Mouse (Mus musculus): ENCODE data around the gene Scgb1c1. TPM values are rescaled to one million over a fixed set of nuclear protein-coding genes. Genes with fewer than 3 reads are reported as not detected.
"Not testable (repeated sequence)": the region's sequence is repeated elsewhere in the genome, so short reads cannot be mapped to it uniquely, and the experiment has no call there.

Scgb1c1 gene
- polyA plus RNA-seq, 1 experiment from 2014 or later: not detected

DNA sequence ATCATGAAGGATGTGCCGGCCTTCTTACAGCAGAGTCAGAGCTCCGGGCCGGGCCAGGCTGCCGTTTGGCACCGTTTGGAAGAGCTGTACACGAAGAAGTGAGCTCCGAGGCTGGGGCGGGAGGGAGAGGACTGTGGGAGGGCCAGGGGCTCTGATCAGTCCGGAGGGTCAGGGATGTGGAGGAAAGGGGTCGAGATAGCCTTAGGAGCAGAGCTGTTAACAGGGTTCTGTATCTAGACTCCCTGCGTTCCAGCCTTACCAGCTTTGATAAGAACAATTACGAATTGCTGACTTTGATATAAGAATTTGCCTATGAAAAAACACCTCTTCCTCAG, 37.1 kb downstream of the Scgb1c1 start:
- H3K9ac ChIP-seq (ENCODE audit: low read length): peak overlapping the region; percentile 80
- 0 out of 2 replicates have a peak, but pooled peaks have one; percentile 8 for ATAC-seq (ENCODE audit: insufficient number of reproducible peaks, insufficient read depth, low FRiP score, low read depth)
- no peaks in the 10 kb centered on the region for H3K9me3 ChIP-seq (ENCODE audit: control insufficient read depth, low read length)
- WGBS: 0% methylated on average over 12 of the region's 12 CpGs
- peak overlapping the region; percentile 74 for H3K4me2 ChIP-seq (ENCODE audit: low read length)
- H3K4me3 ChIP-seq (ENCODE audit: control insufficient read depth in 1 of 2, insufficient read depth in 1 of 2, low read depth in 1 of 2, low read length in 2 of 2): peak overlapping the region; percentile 76 to 96
- no peaks in the 10 kb centered on the region for H3K27me3 ChIP-seq (ENCODE audit: control insufficient read depth, insufficient read depth, low read length)
- peak overlapping the region in 1 of 2 experiments; percentile 86; a peak in 2 of 4 replicates for H3K27ac ChIP-seq (replicated peaks in 1 of 2; ENCODE audit: control insufficient read depth in 1 of 2, insufficient read depth in 1 of 2, low read depth in 2 of 2, low read length in 2 of 2)
- peaks cover 45% of the 10 kb centered on the region for H3K36me3 ChIP-seq (ENCODE audit: control insufficient read depth, insufficient read depth, low read length)
- H3K4me1 ChIP-seq (ENCODE audit: control insufficient read depth in 2 of 2, insufficient read depth in 2 of 2, low read length in 2 of 2): peaks cover 3 to 9% of the 10 kb centered on the region in 2 experiments; a peak in 2 of 4 replicates

GRCm38 (mm10) chr7:140890636-140891035, 45.3 kb downstream of the Scgb1c1 start:
- not testable (repeated sequence) for H3K27ac ChIP-seq (replicated peaks in 1 of 2; ENCODE audit: control insufficient read depth in 1 of 2, insufficient read depth in 1 of 2, low read depth in 2 of 2, low read length in 2 of 2); H3K4me1 ChIP-seq (ENCODE audit: control insufficient read depth in 2 of 2, insufficient read depth in 2 of 2, low read length in 2 of 2); H3K9ac ChIP-seq (ENCODE audit: low read length); H3K9me3 ChIP-seq (ENCODE audit: control insufficient read depth, low read length); H3K4me2 ChIP-seq (ENCODE audit: low read length); H3K4me3 ChIP-seq (ENCODE audit: control insufficient read depth in 1 of 2, insufficient read depth in 1 of 2, low read depth in 1 of 2, low read length in 2 of 2); ATAC-seq (ENCODE audit: insufficient number of reproducible peaks, insufficient read depth, low FRiP score, low read depth); H3K27me3 ChIP-seq (ENCODE audit: control insufficient read depth, insufficient read depth, low read length)
- H3K36me3 ChIP-seq (ENCODE audit: control insufficient read depth, insufficient read depth, low read length): peaks cover 85% of the 10 kb centered on the region
- WGBS: 95% methylated on average over 16 of the region's 16 CpGs

- ATAC-seq (ENCODE audit: insufficient number of reproducible peaks, insufficient read depth, low FRiP score, low read depth): no peak
- no peak overlapping the region for H3K27ac ChIP-seq (replicated peaks in 1 of 2; ENCODE audit: control insufficient read depth in 1 of 2, insufficient read depth in 1 of 2, low read depth in 2 of 2, low read length in 2 of 2)
- no peak overlapping the region for H3K4me2 ChIP-seq (ENCODE audit: low read length)
- 85% methylated on average over 7 of the region's 7 CpGs for WGBS
- no peak overlapping the region for H3K9ac ChIP-seq (ENCODE audit: low read length)
- H3K4me1 ChIP-seq (ENCODE audit: control insufficient read depth in 2 of 2, insufficient read depth in 2 of 2, low read length in 2 of 2): no peaks in the 10 kb centered on the region
- H3K4me3 ChIP-seq (ENCODE audit: control insufficient read depth in 1 of 2, insufficient read depth in 1 of 2, low read depth in 1 of 2, low read length in 2 of 2): no peak overlapping the region
- no peaks in the 10 kb centered on the region for H3K27me3 ChIP-seq (ENCODE audit: control insufficient read depth, insufficient read depth, low read length)
- H3K9me3 ChIP-seq (ENCODE audit: control insufficient read depth, low read length): no peaks in the 10 kb centered on the region
- peaks cover 84% of the 10 kb centered on the region for H3K36me3 ChIP-seq (ENCODE audit: control insufficient read depth, insufficient read depth, low read length)
These were observed 48.7 kb downstream of the Scgb1c1 start for GRCm38 (mm10) chr7:140894031-140894430.

GRCm38 (mm10) chr7:140894611-140895010, 49.3 kb downstream of the Scgb1c1 start:
- Histone ChIP-seq H3K27me3 (ENCODE audit: control insufficient read depth, insufficient read depth, low read length) (no peaks in the 10 kb centered on the region), H3K27ac (replicated peaks in 1 of 2; ENCODE audit: control insufficient read depth in 1 of 2, insufficient read depth in 1 of 2, low read depth in 2 of 2, low read length in 2 of 2) (no peak overlapping the region), H3K9me3 (ENCODE audit: control insufficient read depth, low read length) (no peaks in the 10 kb centered on the region), H3K9ac (ENCODE audit: low read length) (no peak overlapping the region), H3K4me1 (ENCODE audit: control insufficient read depth in 2 of 2, insufficient read depth in 2 of 2, low read length in 2 of 2) (no peaks in the 10 kb centered on the region), H3K4me3 (ENCODE audit: control insufficient read depth in 1 of 2, insufficient read depth in 1 of 2, low read depth in 1 of 2, low read length in 2 of 2) (no peak overlapping the region), H3K36me3 (ENCODE audit: control insufficient read depth, insufficient read depth, low read length) (peaks cover 84% of the 10 kb centered on the region), H3K4me2 (ENCODE audit: low read length) (no peak overlapping the region)
- 94% methylated on average over 3 of the region's 3 CpGs for WGBS
- no peak for ATAC-seq (ENCODE audit: insufficient number of reproducible peaks, insufficient read depth, low FRiP score, low read depth)

Other genes starting within 250 kb of the Scgb1c1 start
- gene Olfr46, start 244.3 kb upstream of the Scgb1c1 start, polyA plus RNA-seq (2014; fragmentation: Nextera tagmentation; extraction: Ambion mirVana): not detected in 2 replicates
- gene Olfr61, start 216.6 kb upstream of the Scgb1c1 start, polyA plus RNA-seq (2014; fragmentation: Nextera tagmentation; extraction: Ambion mirVana): not detected in 2 replicates
- not detected in 2 replicates for gene Olfr53, start 199.1 kb upstream of the Scgb1c1 start, polyA plus RNA-seq (2014; fragmentation: Nextera tagmentation; extraction: Ambion mirVana)
- gene Olfr539, start 185.6 kb upstream of the Scgb1c1 start, polyA plus RNA-seq (2014; fragmentation: Nextera tagmentation; extraction: Ambion mirVana): not detected in 2 replicates
- gene Olfr45, start 163.6 kb upstream of the Scgb1c1 start, polyA plus RNA-seq (2014; fragmentation: Nextera tagmentation; extraction: Ambion mirVana): not detected in 2 replicates
- not detected in 2 replicates for gene Olfr541, start 148.3 kb upstream of the Scgb1c1 start, polyA plus RNA-seq (2014; fragmentation: Nextera tagmentation; extraction: Ambion mirVana)
- not detected in 2 replicates for gene Cyp2e1, start 81.8 kb upstream of the Scgb1c1 start, polyA plus RNA-seq (2014; fragmentation: Nextera tagmentation; extraction: Ambion mirVana)
- 0.31 TPM in 1 of 2 replicates, not detected in the other for gene Syce1, start 57.7 kb upstream of the Scgb1c1 start, polyA plus RNA-seq (2014; fragmentation: Nextera tagmentation; extraction: Ambion mirVana)
- gene Zfp941, start 23.4 kb upstream of the Scgb1c1 start, polyA plus RNA-seq (2014; fragmentation: Nextera tagmentation; extraction: Ambion mirVana): 0.75 and 0.86 TPM in 2 replicates
- not detected in 2 replicates for gene Urah, start 10.5 kb upstream of the Scgb1c1 start, polyA plus RNA-seq (2014; fragmentation: Nextera tagmentation; extraction: Ambion mirVana)
- 0.12 TPM in 1 of 2 replicates, not detected in the other for gene Odf3, start 2.3 kb downstream of the Scgb1c1 start, polyA plus RNA-seq (2014; fragmentation: Nextera tagmentation; extraction: Ambion mirVana)
- not detected in 2 replicates for gene Gm45785, start 10.8 kb downstream of the Scgb1c1 start, polyA plus RNA-seq (2014; fragmentation: Nextera tagmentation; extraction: Ambion mirVana)
- gene Ric8a, start 11.4 kb downstream of the Scgb1c1 start, polyA plus RNA-seq (2014; fragmentation: Nextera tagmentation; extraction: Ambion mirVana): 40.5 and 42.8 TPM in 2 replicates
- gene Bet1l, start 12.0 kb downstream of the Scgb1c1 start, polyA plus RNA-seq (2014; fragmentation: Nextera tagmentation; extraction: Ambion mirVana): 35.0 and 39.5 TPM in 2 replicates
- 55.4 and 120 TPM in 2 replicates for gene Psmd13, start 36.4 kb downstream of the Scgb1c1 start, polyA plus RNA-seq (2014; fragmentation: Nextera tagmentation; extraction: Ambion mirVana)
- gene Sirt3, start 36.8 kb downstream of the Scgb1c1 start, polyA plus RNA-seq (2014; fragmentation: Nextera tagmentation; extraction: Ambion mirVana): 48.4 and 57.2 TPM in 2 replicates
- 375 and 378 TPM in 2 replicates for gene Cox8b, start 54.9 kb downstream of the Scgb1c1 start, polyA plus RNA-seq (2014; fragmentation: Nextera tagmentation; extraction: Ambion mirVana)
- not detected in 2 replicates for gene Nlrp6, start 75.4 kb downstream of the Scgb1c1 start, polyA plus RNA-seq (2014; fragmentation: Nextera tagmentation; extraction: Ambion mirVana)
- 11.4 and 13.0 TPM in 2 replicates for gene Pgghg, start 95.8 kb downstream of the Scgb1c1 start, polyA plus RNA-seq (2014; fragmentation: Nextera tagmentation; extraction: Ambion mirVana)
- gene Ifitm5, start 104.7 kb downstream of the Scgb1c1 start, polyA plus RNA-seq (2014; fragmentation: Nextera tagmentation; extraction: Ambion mirVana): 0.65 and 0.82 TPM in 2 replicates
- not detected in 2 replicates for gene Gm45717, start 110.4 kb downstream of the Scgb1c1 start, polyA plus RNA-seq (2014; fragmentation: Nextera tagmentation; extraction: Ambion mirVana)
- gene Ifitm2, start 110.4 kb downstream of the Scgb1c1 start, polyA plus RNA-seq (2014; fragmentation: Nextera tagmentation; extraction: Ambion mirVana): 615 and 692 TPM in 2 replicates
- gene Ifitm1, start 121.7 kb downstream of the Scgb1c1 start, polyA plus RNA-seq (2014; fragmentation: Nextera tagmentation; extraction: Ambion mirVana): 7.4 and 8.3 TPM in 2 replicates
- 89.6 and 105 TPM in 2 replicates for gene Ifitm3, start 165.2 kb downstream of the Scgb1c1 start, polyA plus RNA-seq (2014; fragmentation: Nextera tagmentation; extraction: Ambion mirVana)
- gene Ifitm6, start 172.4 kb downstream of the Scgb1c1 start, polyA plus RNA-seq (2014; fragmentation: Nextera tagmentation; extraction: Ambion mirVana): 0.43 and 0.97 TPM in 2 replicates
- not detected in 2 replicates for gene Gm17387, start 183.6 kb downstream of the Scgb1c1 start, polyA plus RNA-seq (2014; fragmentation: Nextera tagmentation; extraction: Ambion mirVana)
- 0.27 and 0.66 TPM in 2 replicates for gene B4galnt4, start 215.6 kb downstream of the Scgb1c1 start, polyA plus RNA-seq (2014; fragmentation: Nextera tagmentation; extraction: Ambion mirVana)
- 0.23 TPM in 1 of 2 replicates, not detected in the other for gene Pkp3, start 232.7 kb downstream of the Scgb1c1 start, polyA plus RNA-seq (2014; fragmentation: Nextera tagmentation; extraction: Ambion mirVana)